Mouse (Mus musculus) MEL (cell line): ENCODE measurements at regions not wholly inside any gene's neighbourhood (a gene's known extent, or its start where the extent isn't known, plus 50 kb on each side); places are given as distances from the start of the nearest gene placed in this dataset.

Experiments
- CHD2 ChIP-seq: IDR thresholded peaks from 2 replicates; pipeline ENCODE4 v1.6.1; 2011; ENCODE audit warnings: low read length, improper control_type of control experiment
- CTCF ChIP-seq, 3 experiments: IDR thresholded peaks in 2 of 3; conservative IDR thresholded peaks in 1 of 3; 2 replicates each; pipeline ENCODE4 v1.5.1; 2011 to 2012; ENCODE audit warnings: low read length in 3 of 3, low read depth in 2 of 3, mild to moderate bottlenecking in 2 of 3, improper control_type of control experiment in 1 of 3, inconsistent platforms in 1 of 3, mixed read lengths in 1 of 3, moderate library complexity in 1 of 3; ENCODE audit not compliant: control insufficient read depth in 1 of 3, insufficient read depth in 1 of 3, poor library complexity in 1 of 3, severe bottlenecking in 1 of 3
- E2F4 ChIP-seq: IDR thresholded peaks from 2 replicates; pipeline ENCODE4 v1.6.1; 2011; ENCODE audit warnings: low read depth, low read length, improper control_type of control experiment, borderline replicate concordance
- EP300 ChIP-seq, 2 experiments: IDR thresholded peaks; 2 replicates each; pipeline ENCODE4 v1.6.1; 2011; ENCODE audit warnings: improper control_type of control experiment in 2 of 2, low read length in 2 of 2, low read depth in 1 of 2, mild to moderate bottlenecking in 1 of 2
- MAFK ChIP-seq: IDR thresholded peaks from 2 replicates; pipeline ENCODE4 v1.6.1; 2011; ENCODE audit warnings: low read depth, mild to moderate bottlenecking, low read length, improper control_type of control experiment, borderline replicate concordance
- MEF2A ChIP-seq: IDR thresholded peaks from 2 replicates; pipeline ENCODE4 v1.6.1; 2014; ENCODE audit warnings: low read depth, mild to moderate bottlenecking, inconsistent platforms, low read length, improper control_type of control experiment; ENCODE audit not compliant: poor library complexity, insufficient replicate concordance, severe bottlenecking; ENCODE audit errors: extremely low read depth
- NRF1 ChIP-seq: IDR thresholded peaks from 2 replicates; pipeline ENCODE4 v1.6.1; 2014; ENCODE audit warnings: low read depth, mild to moderate bottlenecking, inconsistent platforms, low read length, improper control_type of control experiment, moderate library complexity; ENCODE audit not compliant: poor library complexity, insufficient read depth, severe bottlenecking
- POLR2A ChIP-seq, 2 experiments: IDR thresholded peaks; 2 replicates each; pipeline ENCODE4 v1.6.1; 2011 to 2012; ENCODE audit warnings: low read length in 2 of 2, mild to moderate bottlenecking in 2 of 2, control low read depth in 1 of 2, improper control_type of control experiment in 1 of 2, low read depth in 1 of 2, moderate library complexity in 1 of 2; ENCODE audit not compliant: control insufficient read depth in 1 of 2, insufficient read depth in 1 of 2, poor library complexity in 1 of 2
- POLR2AphosphoS2 ChIP-seq: IDR thresholded peaks from 2 replicates; pipeline ENCODE4 v1.6.1; 2011; ENCODE audit warnings: low read length, improper control_type of control experiment
- RAD21 ChIP-seq: IDR thresholded peaks from 2 replicates; pipeline ENCODE4 v1.6.1; 2011; ENCODE audit warnings: mild to moderate bottlenecking, low read depth, low read length, improper control_type of control experiment
- USF1 ChIP-seq: IDR thresholded peaks from 2 replicates; pipeline ENCODE4 v1.6.1; 2014; ENCODE audit warnings: low read depth, mild to moderate bottlenecking, inconsistent platforms, low read length, improper control_type of control experiment, moderate library complexity
- ZMIZ1 ChIP-seq: IDR thresholded peaks from 2 replicates; pipeline ENCODE4 v1.6.1; 2012; ENCODE audit warnings: low read depth, mild to moderate bottlenecking, inconsistent platforms, low read length, improper control_type of control experiment, moderate library complexity
- ZNF384 ChIP-seq: IDR thresholded peaks from 2 replicates; pipeline ENCODE4 v1.6.1; 2012; ENCODE audit warnings: low read depth, mild to moderate bottlenecking, inconsistent platforms, low read length, improper control_type of control experiment

DNA sequence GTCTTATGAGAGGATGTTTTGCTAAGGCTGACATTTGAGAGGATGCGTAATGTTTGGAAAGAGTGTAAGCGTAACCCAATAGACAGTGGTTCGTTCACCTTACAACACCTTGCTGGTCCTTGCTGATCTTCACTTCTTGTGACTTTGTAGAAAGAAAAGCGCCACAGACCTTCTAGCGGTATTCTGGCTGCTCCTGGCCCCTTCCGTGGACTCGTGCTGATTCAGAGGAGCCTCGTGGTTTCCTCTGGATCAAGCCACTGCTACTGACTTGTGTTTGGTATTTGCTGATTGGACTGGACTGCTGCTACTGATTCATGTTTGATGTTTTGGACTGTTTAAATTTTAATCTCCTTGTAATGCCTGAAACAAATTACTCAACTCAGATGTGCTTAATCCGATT, 174.1 kb upstream of the Hmga2 start:
- TF ChIP-seq CTCF (IDR thresholded peaks at IDR 0.05 in 2 of 3, conservative IDR thresholded peaks at IDR 0.05 in 1 of 3; ENCODE audit: control insufficient read depth in 1 of 3, insufficient read depth in 1 of 3, low read depth in 2 of 3, low read length in 3 of 3, poor library complexity in 1 of 3, severe bottlenecking in 1 of 3) (no peak), ZMIZ1 (no peak), POLR2AphosphoS2 (no peak), E2F4 (no peak), USF1 (no peak), RAD21 (no peak), MAFK (no peak), NRF1 (no peak), CHD2 (no peak), EP300 (IDR thresholded peaks at IDR 0.05; ENCODE audit: low read depth in 1 of 2, low read length in 2 of 2) (no peak), POLR2A (IDR thresholded peaks at IDR 0.05; ENCODE audit: control insufficient read depth in 1 of 2, insufficient read depth in 1 of 2, low read depth in 1 of 2, low read length in 2 of 2, poor library complexity in 1 of 2) (no peak), ZNF384 (no peak), MEF2A (no peak)
